Mouse (Mus musculus) urinary bladder, postnatal 25 days (tissue): ENCODE data around the gene Sh2b3.

Source experiments
- DNase-seq: peaks from one replicate; pipeline ENCODE4 v3.0.0; 2022; ENCODE audit warnings: low spot score

Gene Sh2b3

GRCm38 (mm10) chr5:121843138-121843905 lies 5.9 kb upstream of the Sh2b3 start:
- no peak for DNase-seq

GRCm38 (mm10) chr5:121842665-121843118 lies 5.2 kb upstream of the Sh2b3 start:
- DNase-seq: peak; percentile 88

- no peak for DNase-seq
Measured at GRCm38 (mm10) chr5:121841973-121842372, 4.5 kb upstream of the Sh2b3 start.

- no peak for DNase-seq
Measured at GRCm38 (mm10) chr5:121841516-121841915, 4.1 kb upstream of the Sh2b3 start.

GRCm38 (mm10) chr5:121839128-121839473 lies 1.7 kb upstream of the Sh2b3 start:
- DNase-seq: no peak

GRCm38 (mm10) chr5:121838341-121839127 lies 1.1 kb upstream of the Sh2b3 start:
- peak; percentile 55 for DNase-seq

GRCm38 (mm10) chr5:121836692-121837415 lies 592 bp downstream of the Sh2b3 start:
- peak; percentile 86 for DNase-seq

GRCm38 (mm10) chr5:121835949-121836691 lies 1.3 kb downstream of the Sh2b3 start:
- no peak for DNase-seq

GRCm38 (mm10) chr5:121834991-121835747 lies 2.3 kb downstream of the Sh2b3 start:
- DNase-seq: no peak

GRCm38 (mm10) chr5:121834241-121834606 lies 3.2 kb downstream of the Sh2b3 start:
- no peak for DNase-seq

- no peak for DNase-seq
Measured at GRCm38 (mm10) chr5:121833572-121834240, 3.7 kb downstream of the Sh2b3 start.

GRCm38 (mm10) chr5:121833159-121833558 lies 4.3 kb downstream of the Sh2b3 start:
- DNase-seq: no peak

- no peak for DNase-seq
Measured at GRCm38 (mm10) chr5:121832376-121833155, 4.9 kb downstream of the Sh2b3 start.

GRCm38 (mm10) chr5:121831002-121831601 lies 6.3 kb downstream of the Sh2b3 start:
- no peak for DNase-seq

- DNase-seq: no peak
Measured at GRCm38 (mm10) chr5:121828491-121829432, 8.7 kb downstream of the Sh2b3 start.

GRCm38 (mm10) chr5:121827876-121828275 lies 9.6 kb downstream of the Sh2b3 start:
- no peak for DNase-seq

- DNase-seq: no peak
Measured at GRCm38 (mm10) chr5:121825606-121826005, 11.8 kb downstream of the Sh2b3 start.

- no peak for DNase-seq
Measured at GRCm38 (mm10) chr5:121824121-121824520, 13.3 kb downstream of the Sh2b3 start.
